Mouse (Mus musculus): ENCODE data around the gene Dnajc10.

GRCm38 (mm10) chr2:80310772-80311171, 4.5 kb upstream of the Dnajc10 start:
- TF ChIP-seq EP300 (optimal IDR thresholded peaks at IDR 0.05) (no peak), CTCF (IDR thresholded peaks at IDR 0.05; ENCODE audit: low read depth) (no peak)

Data from stomach, postnatal 0 days (tissue).